Mouse (Mus musculus) stomach, embryonic 15.5 days (tissue): ENCODE data around the gene Tspoap1. TPM values are rescaled to one million over a fixed set of nuclear protein-coding genes. Genes with fewer than 3 reads are reported as not detected.

Source experiments
- ATAC-seq: fragments of 200-750 bp; cut with Nextera tagmentation; 2 replicates; pipeline ENCODE4 v1.8.0; 2017; ENCODE audit warnings: low read depth, moderate number of reproducible peaks, moderate TSS enrichment; ENCODE audit not compliant: insufficient read depth, low FRiP score
- H3K27ac ChIP-seq: fragments of 300-500 bp; sonication (generic); 2 replicates; pipeline ENCODE4 v1.5.1; 2015; ENCODE audit warnings: mild to moderate bottlenecking, inconsistent platforms
- H3K27me3 ChIP-seq: fragments of 300-500 bp; sonication (generic); replicated peaks from 2 replicates; pipeline ENCODE4 v1.6.1; 2015; ENCODE audit warnings: inconsistent platforms
- H3K36me3 ChIP-seq: fragments of 300-500 bp; sonication (generic); 2 replicates; pipeline ENCODE4 v1.6.1; 2015; ENCODE audit warnings: inconsistent platforms
- H3K4me1 ChIP-seq: fragments of 300-500 bp; sonication (generic); 2 replicates; pipeline ENCODE4 v1.6.1; 2015; ENCODE audit warnings: inconsistent platforms
- H3K4me2 ChIP-seq: fragments of 300-500 bp; sonication (generic); 2 replicates; pipeline ENCODE4 v1.6.1; 2015; ENCODE audit warnings: mild to moderate bottlenecking, inconsistent platforms
- H3K4me3 ChIP-seq: fragments of 300-500 bp; sonication (generic); replicated peaks from 2 replicates; pipeline ENCODE4 v1.5.1; 2015; ENCODE audit warnings: inconsistent platforms
- H3K9ac ChIP-seq: fragments of 300-500 bp; sonication (generic); 2 replicates; pipeline ENCODE4 v1.6.1; 2015; ENCODE audit warnings: inconsistent platforms
- H3K9me3 ChIP-seq: fragments of 300-500 bp; sonication (generic); 2 replicates; pipeline ENCODE4 v1.6.1; 2016; ENCODE audit warnings: inconsistent platforms
- WGBS: fragments of 180-500 bp; shearing (Covaris S2); methylation state at CpG from one replicate; pipeline ENCODE4 v1.1.7; 2015; 5-methylcytosine and 5-hydroxymethylcytosine counted together
- microRNA counts: library from miRNA; unstranded; fragments of <30 nt; microRNA quantifications from one replicate; lab custom pipeline; 2016
- microRNA-seq: library from miRNA; unstranded; fragments of <30 nt; microRNA quantifications from one replicate; pipeline ENCODE4, GENCODE M21; 2016
- polyA plus RNA-seq: library from polyadenylated mRNA; unstranded; fragments of >200 nt; fragmentation: Nextera tagmentation; extraction: Ambion mirVana; gene quantifications from 2 replicates; pipeline ENCODE4 v1.2.1, GENCODE M21; 2015

The Tspoap1 gene
- polyA plus RNA-seq, 1 experiment from 2014 or later = 2.8 TPM

DNA sequence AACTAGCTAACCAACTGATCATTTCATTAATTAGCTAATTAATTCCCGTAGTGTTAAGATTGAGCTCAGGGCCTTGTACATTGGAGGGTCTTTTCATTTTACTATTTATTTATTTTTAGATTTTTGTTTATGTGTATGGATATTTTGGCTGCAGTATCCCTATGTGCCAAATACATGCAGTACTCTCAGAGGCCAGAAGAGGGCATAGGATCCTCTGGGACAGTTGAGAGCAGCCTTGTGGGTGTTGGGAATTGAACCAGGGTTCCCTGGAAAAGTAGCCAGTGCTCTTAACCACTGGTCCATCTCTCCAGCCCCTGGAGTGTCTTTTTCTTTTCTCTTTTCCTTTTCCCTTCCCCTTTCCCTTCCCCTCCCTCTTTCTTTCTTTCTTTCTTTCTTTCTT is 45.1 kb downstream of the Tspoap1 start:
- H3K4me1 ChIP-seq = no peaks in the 10 kb centered on the region
- no peaks in the 10 kb centered on the region for H3K27me3 ChIP-seq
- H3K27ac ChIP-seq = no peak overlapping the region
- H3K9me3 ChIP-seq = no peaks in the 10 kb centered on the region
- 71% methylated on average over 1 of the region's 1 CpGs for WGBS
- no peak overlapping the region for H3K9ac ChIP-seq
- ATAC-seq = no peak
- no peak overlapping the region for H3K4me2 ChIP-seq
- H3K4me3 ChIP-seq = no peak overlapping the region
- H3K36me3 ChIP-seq = no peaks in the 10 kb centered on the region

DNA sequence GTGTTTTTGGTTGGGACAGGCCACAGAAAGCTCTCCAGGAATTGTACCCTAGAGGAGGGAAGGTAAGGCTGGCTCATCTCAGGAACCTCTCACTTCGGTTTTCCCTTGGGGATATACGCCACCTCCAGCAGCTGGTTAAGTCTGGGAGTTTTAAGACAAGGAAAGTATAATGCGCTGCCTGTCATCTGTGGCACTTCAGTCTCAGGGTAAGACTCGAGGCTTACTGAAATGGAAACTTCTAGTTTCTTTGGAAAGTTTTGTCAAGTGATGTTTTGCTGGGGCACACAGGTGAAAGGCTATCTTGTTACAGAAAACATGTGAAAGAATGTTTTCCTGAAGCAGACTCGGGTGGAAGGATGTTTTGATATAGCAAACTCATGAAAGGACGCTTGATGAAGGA is 47.1 kb downstream of the Tspoap1 start:
- H3K27ac ChIP-seq = no peak overlapping the region
- no peak for ATAC-seq

DNA sequence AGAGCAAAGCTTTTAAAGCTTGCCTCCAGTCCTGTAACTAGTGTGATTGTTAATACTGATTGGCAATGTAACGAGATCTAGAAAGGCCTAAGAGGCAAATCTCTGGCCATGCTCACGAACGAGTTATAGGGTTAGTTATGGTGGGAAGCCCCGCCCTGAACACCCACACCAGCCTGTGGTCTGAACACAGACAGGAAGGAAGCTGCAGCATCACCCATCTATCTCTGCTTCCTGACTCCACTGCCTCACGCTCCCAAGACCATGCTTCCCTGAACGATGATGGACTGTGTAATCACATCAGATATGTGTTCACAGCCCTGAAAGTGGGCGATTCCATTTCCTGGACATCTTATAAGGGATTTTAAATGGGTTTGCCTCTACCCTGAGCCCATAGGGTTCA is 47.9 kb downstream of the Tspoap1 start:
- H3K4me2 ChIP-seq = no peak overlapping the region
- no peak overlapping the region for H3K4me3 ChIP-seq
- H3K27ac ChIP-seq = no peak overlapping the region
- 70% methylated on average over 7 of the region's 7 CpGs for WGBS
- H3K27me3 ChIP-seq = no peaks in the 10 kb centered on the region
- no peaks in the 10 kb centered on the region for H3K9me3 ChIP-seq
- no peaks in the 10 kb centered on the region for H3K4me1 ChIP-seq
- no peaks in the 10 kb centered on the region for H3K36me3 ChIP-seq
- ATAC-seq = no peak
- no peak overlapping the region for H3K9ac ChIP-seq

More for the DNA sequence above, 47.1 kb downstream of the Tspoap1 start:
- no peaks in the 10 kb centered on the region for H3K4me1 ChIP-seq
- no peak overlapping the region for H3K4me2 ChIP-seq
- no peak overlapping the region for H3K4me3 ChIP-seq
- H3K9me3 ChIP-seq = no peaks in the 10 kb centered on the region
- no peaks in the 10 kb centered on the region for H3K36me3 ChIP-seq
- 76% methylated on average over 6 of the region's 6 CpGs for WGBS
- no peaks in the 10 kb centered on the region for H3K27me3 ChIP-seq
- H3K9ac ChIP-seq = no peak overlapping the region

DNA sequence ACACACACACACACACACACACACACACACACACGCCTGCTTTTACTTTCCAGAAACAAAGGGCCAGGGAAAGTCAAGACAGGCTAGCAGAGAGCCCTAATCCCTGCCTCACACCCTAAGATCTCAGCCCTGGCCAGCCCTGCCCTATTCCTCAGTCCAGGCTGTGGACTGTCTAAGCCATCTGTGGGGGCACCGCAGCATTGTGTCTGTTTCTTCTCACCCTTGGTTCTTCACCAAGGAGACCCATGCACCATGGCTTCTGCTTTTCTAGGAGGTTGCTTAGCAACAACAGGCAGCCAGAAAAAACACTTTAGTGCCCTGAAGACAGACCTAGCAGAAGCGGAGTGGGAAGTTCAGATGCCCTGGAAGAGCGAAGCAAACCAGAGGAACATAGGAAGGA is 51.1 kb downstream of the Tspoap1 start:
- Histone ChIP-seq H3K9me3 (no peaks in the 10 kb centered on the region), H3K9ac (no peak overlapping the region), H3K4me3 (no peak overlapping the region), H3K4me1 (no peaks in the 10 kb centered on the region), H3K27ac (no peak overlapping the region), H3K4me2 (no peak overlapping the region), H3K27me3 (no peaks in the 10 kb centered on the region), H3K36me3 (no peaks in the 10 kb centered on the region)
- ATAC-seq = no peak
- 47% methylated on average over 4 of the region's 4 CpGs for WGBS

DNA sequence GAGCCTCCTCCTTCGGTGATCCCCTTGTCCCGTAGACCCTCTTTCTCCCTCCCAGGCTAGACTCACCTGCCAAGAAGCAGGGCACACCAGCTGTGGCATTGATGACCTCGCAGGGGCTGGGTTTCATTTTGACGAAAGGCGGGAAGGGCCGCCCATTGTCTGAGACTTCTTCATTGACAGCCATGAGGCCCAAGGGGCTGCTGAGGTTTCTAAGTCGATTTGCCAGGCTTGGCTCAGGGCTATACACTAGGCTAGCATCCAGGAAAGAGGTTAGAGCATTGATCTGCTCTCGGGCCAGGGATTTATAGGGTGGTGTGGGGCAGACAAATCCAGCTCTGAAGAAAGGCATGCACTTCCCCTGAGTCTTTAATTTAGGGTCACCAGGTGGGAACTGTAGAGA is 54.5 kb downstream of the Tspoap1 start:
- WGBS = 69% methylated on average over 8 of the region's 8 CpGs
- H3K27me3 ChIP-seq = no peaks in the 10 kb centered on the region
- H3K4me3 ChIP-seq = no peak overlapping the region
- no peaks in the 10 kb centered on the region for H3K4me1 ChIP-seq
- no peaks in the 10 kb centered on the region for H3K36me3 ChIP-seq
- no peak overlapping the region for H3K9ac ChIP-seq
- H3K4me2 ChIP-seq = no peak overlapping the region
- no peak overlapping the region for H3K27ac ChIP-seq
- no peak for ATAC-seq
- H3K9me3 ChIP-seq = no peaks in the 10 kb centered on the region

DNA sequence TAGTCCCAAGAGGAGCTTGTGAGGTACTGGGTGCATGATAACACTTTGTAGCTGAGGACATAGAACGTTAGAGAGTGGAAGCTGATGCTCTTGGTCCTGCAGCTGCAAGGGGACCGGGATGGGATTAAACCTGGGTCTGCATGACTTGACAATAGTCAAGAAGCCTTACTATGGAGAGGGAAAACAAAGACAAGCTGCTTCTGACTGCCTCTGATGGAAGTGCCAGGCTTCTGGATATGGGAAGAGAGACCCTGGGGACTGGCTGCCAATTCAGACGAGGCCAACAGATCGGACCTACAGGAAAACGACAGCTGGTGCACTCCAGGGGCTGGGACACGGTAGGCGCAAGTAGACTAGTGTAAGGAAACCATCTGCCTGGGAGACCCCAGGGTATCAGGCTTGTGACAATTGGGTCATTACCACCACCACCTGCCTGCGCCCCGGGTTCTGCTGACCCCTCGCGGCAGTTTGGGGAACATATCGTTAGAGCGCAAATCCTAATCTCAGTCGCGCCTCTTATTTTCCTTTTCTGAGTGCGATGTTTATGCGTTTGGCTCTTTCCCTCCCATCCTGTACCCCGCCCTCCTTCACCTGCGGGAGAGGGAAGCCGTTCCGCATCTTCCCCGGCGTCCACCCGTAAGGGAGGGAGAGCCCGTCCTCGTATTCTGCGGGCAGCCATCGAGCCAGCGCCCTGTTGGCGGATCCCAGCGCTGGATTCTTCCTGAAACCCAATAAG is 56.5 kb downstream of the Tspoap1 start:
- Histone ChIP-seq H3K4me2 (peak overlapping the region; percentile 69), H3K36me3 (no peaks in the 10 kb centered on the region), H3K4me3 (peak overlapping the region; percentile 39), H3K27me3 (no peaks in the 10 kb centered on the region), H3K4me1 (no peaks in the 10 kb centered on the region), H3K27ac (no peak overlapping the region), H3K9me3 (no peaks in the 10 kb centered on the region), H3K9ac (no peak overlapping the region)
- WGBS = 3% methylated on average over 31 of the region's 31 CpGs
- no peak for ATAC-seq

DNA sequence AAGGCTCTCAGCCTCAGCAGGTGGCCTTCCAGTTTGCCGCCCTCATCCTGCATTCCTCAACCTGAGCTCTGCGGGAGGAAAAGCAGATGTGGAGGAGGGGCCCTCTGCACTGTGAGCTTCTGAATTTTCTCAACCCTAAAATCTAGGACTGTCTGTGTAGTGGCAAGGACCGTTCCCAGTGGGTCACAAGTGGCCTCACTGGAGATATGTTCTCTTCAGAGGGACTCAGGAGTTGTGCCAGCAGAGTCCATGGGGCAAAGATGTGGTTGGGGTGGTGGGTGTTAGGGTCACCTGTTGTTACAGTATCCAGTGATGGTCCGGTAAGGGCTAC is 57.1 kb downstream of the Tspoap1 start:
- H3K9me3 ChIP-seq = no peaks in the 10 kb centered on the region
- peak overlapping the region; percentile 39 for H3K4me3 ChIP-seq
- no peaks in the 10 kb centered on the region for H3K27me3 ChIP-seq
- H3K4me1 ChIP-seq = no peaks in the 10 kb centered on the region
- H3K9ac ChIP-seq = no peak overlapping the region
- no peak for ATAC-seq
- WGBS = 24% methylated on average over 4 of the region's 4 CpGs
- no peak overlapping the region for H3K27ac ChIP-seq
- H3K36me3 ChIP-seq = no peaks in the 10 kb centered on the region
- H3K4me2 ChIP-seq = peak overlapping the region; percentile 69

DNA sequence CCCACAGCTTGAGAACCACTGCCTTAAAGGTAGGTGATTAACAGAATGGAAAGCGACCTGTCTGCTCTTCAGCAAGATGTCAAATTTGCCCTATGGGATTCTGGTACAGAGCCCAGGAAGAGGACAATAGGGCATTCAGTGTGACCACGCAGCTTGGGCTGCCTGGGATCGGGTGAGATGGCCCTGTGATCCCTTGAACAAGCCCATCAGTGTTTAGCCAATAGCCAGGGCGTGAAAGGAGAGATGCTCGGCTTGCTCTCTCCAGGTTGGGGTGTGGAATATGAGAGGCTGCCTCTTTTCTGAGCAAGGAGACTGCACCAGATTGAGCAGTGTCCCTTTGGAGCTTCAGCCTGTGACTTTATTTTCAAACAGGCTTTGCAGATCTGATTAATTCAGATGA is 61.2 kb downstream of the Tspoap1 start:
- 57% methylated on average over 5 of the region's 5 CpGs for WGBS
- no peak overlapping the region for H3K4me3 ChIP-seq
- ATAC-seq = no peak
- H3K4me1 ChIP-seq = no peaks in the 10 kb centered on the region
- no peak overlapping the region for H3K9ac ChIP-seq
- no peak overlapping the region for H3K27ac ChIP-seq
- H3K36me3 ChIP-seq = no peaks in the 10 kb centered on the region
- no peak overlapping the region for H3K4me2 ChIP-seq
- H3K27me3 ChIP-seq = no peaks in the 10 kb centered on the region
- no peaks in the 10 kb centered on the region for H3K9me3 ChIP-seq

DNA sequence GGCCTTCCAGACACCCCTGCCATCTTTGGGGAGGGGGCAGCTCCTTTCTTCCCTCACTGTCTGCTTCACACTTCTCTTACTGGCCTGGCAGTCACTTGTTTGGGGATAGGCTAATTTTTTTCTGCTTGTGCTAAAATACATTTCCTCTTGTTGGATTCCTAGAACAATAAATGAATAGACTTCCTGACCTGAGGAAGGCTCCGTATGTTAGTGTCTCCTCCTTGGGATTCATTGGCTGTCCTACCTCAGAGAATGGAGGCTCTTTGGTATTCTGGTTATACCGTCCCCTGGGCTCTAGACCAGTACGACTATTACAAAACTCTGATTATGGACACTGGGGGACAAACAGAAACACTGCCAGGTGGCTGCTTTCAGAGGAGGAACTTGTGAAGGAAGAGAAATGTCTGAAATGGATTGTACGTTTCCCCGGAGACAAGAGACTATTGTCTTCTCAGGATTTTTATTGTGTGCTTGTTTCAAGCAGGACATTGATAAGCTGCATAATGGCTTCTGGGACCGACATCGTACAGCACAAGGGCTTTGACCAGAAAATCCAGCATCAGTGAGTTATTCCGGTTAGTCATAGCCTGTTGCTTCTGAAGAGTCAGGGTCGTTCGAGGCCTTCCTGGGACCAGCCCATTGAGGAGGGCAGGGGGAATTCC is 68.0 kb downstream of the Tspoap1 start, which contains the start of gene Lpo:
Gene Lpo, minus strand, starts transcription at position 51 of the 662 bp plus-strand sequence.
- no peak within 1 kb of the TSS for H3K4me2 ChIP-seq
- no peaks in the 10 kb centered on the region for H3K36me3 ChIP-seq
- WGBS = 52% methylated on average over 10 of the region's 10 CpGs
- no peak within 1 kb of the TSS for H3K9ac ChIP-seq
- no peak for ATAC-seq
- no peaks in the 10 kb centered on the region for H3K27me3 ChIP-seq
- H3K9me3 ChIP-seq = no peaks in the 10 kb centered on the region
- no peak within 1 kb of the TSS for H3K4me3 ChIP-seq
- H3K4me1 ChIP-seq = no peaks in the 10 kb centered on the region
- no peak within 1 kb of the TSS for H3K27ac ChIP-seq

MicroRNAs encoded within 50 kb of the gene (microRNA counts, 519-probe panel; counts per million panel counts)
- microRNA mmu-miR-142-3p (lab: Ali Mortazavi, UCI) (3,545 counts per million, percentile 89 among the panel's probes with 10 or more counts), microRNA mmu-miR-142-5p (lab: Ali Mortazavi, UCI) (3,193 counts per million, percentile 81 among the panel's probes with 10 or more counts)

Small RNA genes within 50 kb of the gene (microRNA-seq; reads per million reads assigned to microRNA genes)
- gene Mir142 (not detected), gene Mir142b (not detected)

Other genes with a start within 250 kb of the Tspoap1 start
- not detected in 2 replicates for gene Gm11492, start 193.9 kb upstream of the Tspoap1 start, polyA plus RNA-seq
- 22.2 and 23.7 TPM in 2 replicates for gene Sept4, start 191.6 kb upstream of the Tspoap1 start, polyA plus RNA-seq
- 25.6 and 26.5 TPM in 2 replicates for gene Mtmr4, start 168.4 kb upstream of the Tspoap1 start, polyA plus RNA-seq
- 0.26 and 0.31 TPM in 2 replicates for gene Hsf5, start 143.4 kb upstream of the Tspoap1 start, polyA plus RNA-seq
- gene Rnf43, start 97.8 kb upstream of the Tspoap1 start, polyA plus RNA-seq = 14.0 and 14.5 TPM in 2 replicates
- gene Supt4a, start 23.0 kb upstream of the Tspoap1 start, polyA plus RNA-seq = 118 and 127 TPM in 2 replicates
- 11.1 and 23.1 TPM in 2 replicates for gene Mpo, start 33.0 kb downstream of the Tspoap1 start, polyA plus RNA-seq
- 0.04 and 0.18 TPM in 2 replicates for gene Lpo, start 67.7 kb downstream of the Tspoap1 start, polyA plus RNA-seq
- gene Mks1, start 92.7 kb downstream of the Tspoap1 start, polyA plus RNA-seq = 12.0 and 13.4 TPM in 2 replicates
- gene Epx, start 115.0 kb downstream of the Tspoap1 start, polyA plus RNA-seq = 0.14 and 0.21 TPM in 2 replicates
- gene Olfr462, start 131.7 kb downstream of the Tspoap1 start, polyA plus RNA-seq = not detected in 2 replicates
- gene Olfr463, start 136.8 kb downstream of the Tspoap1 start, polyA plus RNA-seq = not detected in 2 replicates
- not detected in 2 replicates for gene Olfr464, start 160.4 kb downstream of the Tspoap1 start, polyA plus RNA-seq
- gene Dynll2, start 227.0 kb downstream of the Tspoap1 start, polyA plus RNA-seq = 23.7 and 23.8 TPM in 2 replicates